Mouse (Mus musculus) heart, embryonic 11.5 days (tissue): ENCODE data around the gene Zfp219. TPM values are rescaled to one million over a fixed set of nuclear protein-coding genes. Genes with fewer than 3 reads are reported as not detected.
A peak's percentile ranks its signal among the peaks of the same experiment; 100 is the strongest.
"Not testable (repeated sequence)": the region's sequence is repeated elsewhere in the genome, so short reads cannot be mapped to it uniquely, and the experiment has no call there.

Experiments used
- ATAC-seq: fragments of 200-750 bp; cut with Nextera tagmentation; replicated peaks from 2 replicates; pipeline ENCODE4 v1.8.0; 2017; ENCODE audit warnings: moderate library complexity; ENCODE audit not compliant: insufficient number of reproducible peaks, low FRiP score, low TSS enrichment
- H3K27ac ChIP-seq: fragments of 300-500 bp; sonication (generic); 2 replicates; pipeline ENCODE4 v1.5.1; 2014; ENCODE audit warnings: mild to moderate bottlenecking, low read depth, low read length
- H3K27me3 ChIP-seq: fragments of 300-500 bp; sonication (generic); 2 replicates; pipeline ENCODE4 v1.6.1; 2014; ENCODE audit warnings: mild to moderate bottlenecking, low read length, mixed read lengths; ENCODE audit not compliant: control insufficient read depth, insufficient read depth
- H3K36me3 ChIP-seq: fragments of 300-500 bp; sonication (generic); 2 replicates; pipeline ENCODE4 v1.6.1; 2014; ENCODE audit warnings: mild to moderate bottlenecking, low read length, moderate library complexity, mixed read lengths; ENCODE audit not compliant: control insufficient read depth, insufficient read depth
- H3K4me1 ChIP-seq: fragments of 300-500 bp; sonication (generic); 2 replicates; pipeline ENCODE4 v1.6.1; 2014; ENCODE audit warnings: low read length; ENCODE audit not compliant: control insufficient read depth, insufficient read depth
- H3K4me2 ChIP-seq: fragments of 300-500 bp; sonication (generic); 2 replicates; pipeline ENCODE4 v1.6.1; 2014; ENCODE audit warnings: mild to moderate bottlenecking, moderate library complexity
- H3K4me3 ChIP-seq: fragments of 300-500 bp; sonication (generic); 2 replicates; pipeline ENCODE4 v1.5.1; 2014; ENCODE audit warnings: low read depth, low read length
- H3K9ac ChIP-seq: fragments of 300-500 bp; sonication (generic); 2 replicates; pipeline ENCODE4 v1.6.1; 2014; ENCODE audit warnings: mild to moderate bottlenecking, low read depth, low read length, moderate library complexity
- H3K9me3 ChIP-seq: fragments of 300-500 bp; sonication (generic); replicated peaks from 2 replicates; pipeline ENCODE4 v1.6.1; 2016; ENCODE audit warnings: low read length; ENCODE audit not compliant: control insufficient read depth
- WGBS: fragments of 180-500 bp; shearing (Covaris S2); extraction: QIAGEN DNeasy Blood & Tissue Kit; methylation state at CpG from one replicate; pipeline ENCODE4 v1.1.7; 2014; ENCODE audit not compliant: insufficient replicate concordance; 5-methylcytosine and 5-hydroxymethylcytosine counted together
- polyA plus RNA-seq: library from polyadenylated mRNA; unstranded; fragments of >200 nt; fragmentation: Nextera tagmentation; extraction: Ambion mirVana; gene quantifications from 2 replicates; pipeline ENCODE4 v1.2.1, GENCODE M21; 2014

Gene Zfp219
- polyA plus RNA-seq, 1 experiment from 2014 or later = 22.0 TPM

DNA sequence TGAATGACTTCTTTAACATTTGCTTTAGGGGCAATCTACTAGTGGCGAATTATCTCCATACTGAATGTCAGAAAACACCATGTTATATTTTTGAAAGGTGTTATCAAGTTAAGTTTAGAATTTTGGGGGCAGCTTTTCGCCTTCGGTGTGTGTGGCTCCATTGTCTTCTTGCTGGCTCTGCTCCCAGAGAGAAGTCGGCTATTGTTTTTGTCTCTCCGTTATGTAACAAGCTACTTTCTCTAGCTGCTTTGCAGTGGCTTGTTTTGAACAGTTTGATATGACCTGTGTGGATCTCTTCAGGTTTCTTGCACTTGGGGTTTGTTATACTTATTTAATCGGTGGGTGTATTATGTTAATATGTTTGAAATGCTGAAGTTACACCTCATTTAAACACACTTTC is 22.9 kb upstream of the Zfp219 start:
- H3K4me3 ChIP-seq = no peak overlapping the region
- no peaks in the 10 kb centered on the region for H3K36me3 ChIP-seq
- H3K4me2 ChIP-seq = no peak overlapping the region
- peaks cover 6% of the 10 kb centered on the region for H3K4me1 ChIP-seq
- 60% methylated on average over 6 of the region's 6 CpGs for WGBS
- H3K27ac ChIP-seq = no peak overlapping the region
- H3K9ac ChIP-seq = no peak overlapping the region
- no peak for ATAC-seq
- no peaks in the 10 kb centered on the region for H3K9me3 ChIP-seq
- no peaks in the 10 kb centered on the region for H3K27me3 ChIP-seq

DNA sequence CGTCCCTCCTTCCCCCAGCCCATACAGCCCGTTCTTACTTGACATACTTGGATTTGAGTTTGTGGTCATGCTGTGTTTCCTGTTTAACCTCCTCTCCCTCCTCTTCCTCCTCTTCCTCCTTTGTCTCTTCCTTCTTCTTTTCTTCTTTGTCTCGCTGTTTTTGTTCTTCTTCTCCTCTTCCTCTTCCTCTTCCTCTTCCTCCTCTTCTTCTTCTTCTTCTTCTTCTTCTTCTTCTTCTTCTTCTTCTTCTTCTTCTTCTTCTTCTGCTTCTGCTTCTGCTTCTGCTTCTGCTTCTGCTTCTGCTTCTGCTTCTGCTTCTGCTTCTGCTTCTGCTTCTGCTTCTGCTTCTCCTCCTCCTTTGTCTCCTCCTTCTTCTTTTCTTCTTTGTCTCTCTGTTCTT is 21.8 kb upstream of the Zfp219 start, which contains the start of gene Olfr221:
Gene Olfr221 (minus strand): TSS at position 101 of the 400 bp plus-strand sequence.
- H3K27me3 ChIP-seq, ATAC-seq, H3K9me3 ChIP-seq, H3K4me3 ChIP-seq, H3K27ac ChIP-seq, H3K36me3 ChIP-seq, H3K9ac ChIP-seq, H3K4me1 ChIP-seq, H3K4me2 ChIP-seq: not testable (repeated sequence)
- 51% methylated on average over 3 of the region's 3 CpGs for WGBS

DNA sequence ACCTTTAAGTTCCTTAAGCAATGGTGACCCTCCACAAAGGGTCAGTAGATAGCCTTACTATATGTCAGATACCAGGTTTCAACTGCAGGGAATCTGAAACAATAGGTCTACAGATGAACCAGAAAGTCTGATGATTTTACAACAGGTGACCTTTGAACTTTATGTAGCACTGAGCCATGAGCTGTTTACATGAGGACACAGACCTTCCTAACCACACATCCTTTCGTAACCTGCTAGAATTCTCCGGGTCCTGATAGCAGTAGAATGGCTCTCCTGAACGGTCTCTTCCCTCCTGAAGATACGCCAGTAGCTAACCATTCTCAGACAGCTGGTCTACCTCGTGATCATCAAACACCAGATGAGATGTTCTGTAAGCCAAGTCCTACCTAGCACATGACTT is 18.8 kb upstream of the Zfp219 start:
- Histone ChIP-seq H3K27ac (no peak overlapping the region), H3K4me3 (no peak overlapping the region), H3K9ac (no peak overlapping the region), H3K4me1 (no peaks in the 10 kb centered on the region), H3K9me3 (no peaks in the 10 kb centered on the region), H3K4me2 (no peak overlapping the region), H3K27me3 (no peaks in the 10 kb centered on the region), H3K36me3 (no peaks in the 10 kb centered on the region)
- 76% methylated on average over 5 of the region's 5 CpGs for WGBS
- no peak for ATAC-seq

DNA sequence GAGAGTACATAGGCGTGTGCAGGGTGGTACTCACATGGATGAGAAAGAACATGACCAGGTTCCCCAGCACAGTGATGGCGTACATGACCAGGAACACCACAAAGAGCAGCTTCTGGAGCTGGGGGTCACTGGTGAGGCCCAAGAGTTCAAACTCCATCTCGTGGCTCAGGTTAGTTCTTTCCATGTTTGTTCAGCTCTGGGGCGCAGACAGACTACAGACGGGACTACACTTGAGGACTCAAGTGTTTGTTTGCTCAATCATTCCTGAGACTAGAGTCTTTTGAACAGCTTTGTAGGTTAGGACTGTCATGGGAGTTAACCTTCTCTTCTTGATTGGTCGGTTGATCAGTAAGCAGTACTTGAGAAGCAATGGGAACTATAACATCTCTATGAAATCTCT is 15.4 kb upstream of the Zfp219 start:
- H3K9ac ChIP-seq = no peak overlapping the region
- no peaks in the 10 kb centered on the region for H3K9me3 ChIP-seq
- H3K4me1 ChIP-seq = no peaks in the 10 kb centered on the region
- no peak for ATAC-seq
- no peaks in the 10 kb centered on the region for H3K27me3 ChIP-seq
- WGBS = 78% methylated on average over 6 of the region's 6 CpGs
- H3K4me2 ChIP-seq = no peak overlapping the region
- H3K36me3 ChIP-seq = no peaks in the 10 kb centered on the region
- H3K27ac ChIP-seq = no peak overlapping the region
- H3K4me3 ChIP-seq = no peak overlapping the region

DNA sequence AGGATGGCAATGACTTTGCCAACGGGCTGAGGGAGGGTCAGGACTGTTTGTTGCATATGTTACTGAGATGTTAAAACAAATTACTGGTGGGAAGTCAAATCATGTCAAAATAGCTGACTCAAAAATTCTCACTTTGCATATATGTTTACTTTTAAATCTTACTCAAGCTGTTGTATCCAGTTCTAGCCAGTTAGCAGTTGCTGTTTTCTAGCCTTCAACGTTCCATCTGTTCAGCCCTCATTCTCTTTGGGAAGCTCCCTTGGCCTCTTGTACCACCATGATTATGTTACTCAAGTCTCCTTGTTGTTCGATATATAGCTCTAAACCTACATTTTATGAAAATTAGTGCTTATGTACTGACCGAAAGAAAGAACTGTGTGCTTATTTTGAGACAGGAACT is 5.8 kb upstream of the Zfp219 start:
- H3K27me3 ChIP-seq = no peaks in the 10 kb centered on the region
- no peak for ATAC-seq
- H3K9ac ChIP-seq = no peak overlapping the region
- no peak overlapping the region for H3K4me2 ChIP-seq
- 79% methylated on average over 4 of the region's 4 CpGs for WGBS
- H3K36me3 ChIP-seq = no peaks in the 10 kb centered on the region
- H3K27ac ChIP-seq = no peak overlapping the region
- no peak overlapping the region for H3K4me3 ChIP-seq
- H3K4me1 ChIP-seq = peaks cover 7% of the 10 kb centered on the region
- no peaks in the 10 kb centered on the region for H3K9me3 ChIP-seq

DNA sequence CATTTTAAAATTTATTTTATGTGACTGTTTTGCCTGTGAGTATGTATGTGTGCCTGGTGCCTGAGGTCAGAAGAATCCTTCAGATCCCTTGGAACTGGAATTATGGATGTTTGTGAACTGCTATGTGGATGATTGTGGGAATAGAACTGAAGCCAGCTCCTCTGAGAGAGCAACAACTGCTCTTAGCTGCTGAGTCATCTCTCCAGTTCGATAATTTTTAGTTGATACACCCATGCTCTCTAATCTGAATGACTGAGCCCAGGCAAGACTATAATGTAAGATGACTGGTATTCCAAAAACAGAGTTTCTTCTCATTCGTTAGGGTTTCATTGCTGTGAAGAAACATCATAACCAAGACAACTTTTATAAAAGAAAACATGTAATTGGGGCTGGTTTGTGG is 3.6 kb upstream of the Zfp219 start:
- Histone ChIP-seq H3K27ac (no peak overlapping the region), H3K4me2 (no peak overlapping the region), H3K9me3 (no peaks in the 10 kb centered on the region), H3K4me1 (peaks cover 11% of the 10 kb centered on the region), H3K9ac (no peak overlapping the region), H3K4me3 (no peak overlapping the region), H3K36me3 (no peaks in the 10 kb centered on the region), H3K27me3 (no peaks in the 10 kb centered on the region)
- WGBS = 70% methylated on average over 2 of the region's 2 CpGs
- no peak for ATAC-seq

DNA sequence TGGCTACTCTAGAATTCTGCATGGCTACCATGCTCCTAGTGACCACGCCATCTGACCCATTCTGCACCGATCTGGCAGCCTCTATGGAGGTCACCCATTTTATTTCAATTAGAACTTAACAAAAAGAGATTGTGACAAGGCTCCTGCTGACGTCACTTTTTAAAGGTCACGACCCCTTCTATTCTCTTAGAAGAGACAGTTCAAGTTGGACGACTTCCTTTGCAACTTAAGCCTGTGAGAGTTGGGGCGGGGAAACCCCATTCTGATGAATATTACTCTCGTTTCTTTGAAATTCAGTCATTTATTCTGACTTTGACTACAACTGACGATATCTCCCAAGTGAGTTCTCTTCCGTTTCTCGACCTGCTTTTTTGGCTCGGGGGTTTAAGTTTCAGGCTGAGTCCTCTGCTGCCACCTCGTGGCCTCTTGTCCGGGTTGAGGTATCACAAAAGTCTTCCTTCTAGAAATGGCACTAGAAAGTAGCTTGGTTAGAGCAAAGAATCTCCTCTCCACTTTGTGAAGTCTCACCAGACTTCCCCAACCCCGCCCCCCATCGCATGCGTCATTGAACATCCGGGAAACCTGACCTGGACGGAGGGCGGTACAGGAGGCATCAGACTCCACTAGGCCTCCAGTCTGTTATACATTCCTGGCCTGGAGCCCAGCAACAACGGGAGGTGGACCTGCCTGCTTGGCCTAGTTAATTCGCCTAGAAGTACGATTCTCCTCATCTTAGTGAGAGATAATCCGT is 2.4 kb upstream of the Zfp219 start:
- 6% methylated on average over 23 of the region's 23 CpGs for WGBS
- Histone ChIP-seq H3K27ac (peak overlapping the region; percentile 43), H3K4me3 (peak overlapping the region; percentile 26), H3K4me1 (peaks cover 19% of the 10 kb centered on the region), H3K4me2 (peak overlapping the region; percentile 66), H3K9me3 (no peaks in the 10 kb centered on the region), H3K36me3 (no peaks in the 10 kb centered on the region), H3K27me3 (no peaks in the 10 kb centered on the region), H3K9ac (peak overlapping the region; percentile 7; the same call in 1 of the 2 replicates)
- ATAC-seq = peak; percentile 29; the same call in 1 of the 2 replicates

DNA sequence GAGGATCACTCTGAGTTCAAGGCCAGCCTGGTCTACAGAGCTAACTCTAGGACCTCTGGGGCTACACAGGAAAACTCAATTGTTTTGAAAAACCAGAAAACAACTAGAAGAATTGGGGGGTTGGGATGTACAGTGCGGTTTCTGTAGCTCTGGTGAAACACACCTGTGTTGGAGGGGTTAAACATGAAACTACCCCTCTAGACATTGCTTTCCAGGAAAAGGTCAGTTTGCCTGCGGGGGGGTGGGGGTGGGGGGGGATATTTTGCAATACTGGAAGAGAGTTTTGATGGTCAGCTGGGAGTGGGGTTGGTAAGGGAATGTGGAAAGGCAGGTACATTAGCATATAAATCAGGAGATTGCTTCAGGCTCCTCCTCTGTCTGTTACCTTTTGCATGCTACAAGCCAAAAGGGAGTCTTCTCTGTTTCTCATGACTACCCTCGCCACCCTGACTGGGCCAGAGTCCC is 1.7 kb upstream of the Zfp219 start:
- H3K9me3 ChIP-seq = no peaks in the 10 kb centered on the region
- ATAC-seq = no peak
- no peak overlapping the region for H3K9ac ChIP-seq
- 56% methylated on average over 3 of the region's 3 CpGs for WGBS
- no peaks in the 10 kb centered on the region for H3K36me3 ChIP-seq
- peak overlapping the region; percentile 26 for H3K4me3 ChIP-seq
- peak overlapping the region; percentile 43 for H3K27ac ChIP-seq
- H3K27me3 ChIP-seq = no peaks in the 10 kb centered on the region
- peaks cover 19% of the 10 kb centered on the region for H3K4me1 ChIP-seq
- H3K4me2 ChIP-seq = peak overlapping the region; percentile 66
